Mouse (Mus musculus): Measurements from ENCODE around the gene Gprc5c.

Gprc5c gene

DNA sequence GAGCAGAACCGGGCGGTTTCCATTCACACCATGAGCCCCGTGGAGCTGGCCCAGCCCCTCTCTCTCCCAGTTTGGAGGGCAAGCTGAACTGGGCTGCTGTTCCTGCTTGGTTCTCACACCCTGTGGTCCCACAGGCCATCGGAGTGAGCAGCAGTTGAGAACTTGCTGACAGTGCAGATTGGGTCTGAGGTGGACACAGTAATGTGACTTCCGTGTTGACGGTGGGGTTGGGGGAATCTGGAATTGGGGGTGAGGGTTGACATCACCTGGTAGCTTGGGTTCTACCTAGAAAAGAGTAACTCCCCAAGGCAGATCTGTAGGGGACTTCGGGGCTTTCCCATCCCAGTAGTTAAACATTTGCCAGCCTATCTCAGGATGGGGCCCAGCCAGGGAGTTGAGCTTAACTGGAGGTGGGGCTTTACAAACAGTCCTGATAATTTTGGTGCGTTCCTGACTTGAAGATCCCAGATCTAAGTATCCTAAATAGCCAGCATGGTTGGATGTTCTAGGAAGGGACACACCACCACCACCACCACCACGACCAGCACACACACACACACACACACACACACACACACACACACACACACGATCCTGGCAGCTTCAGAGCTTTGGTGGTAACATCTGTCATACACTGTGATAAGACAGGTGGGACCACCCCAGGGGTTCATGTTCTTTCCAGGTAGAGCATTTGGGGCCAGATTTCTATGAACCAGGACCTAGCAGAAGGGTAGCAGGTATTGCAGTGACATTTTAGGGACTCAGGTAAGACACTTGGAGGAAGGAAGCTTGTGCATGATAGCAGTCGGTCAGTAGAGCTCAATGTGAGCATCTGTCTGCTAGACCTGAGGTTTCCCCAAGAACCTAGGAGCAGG, 16.6 kb downstream of the Gprc5c start:
- DNase-seq (ENCODE audit: low read depth, low spot score): no peak

DNA sequence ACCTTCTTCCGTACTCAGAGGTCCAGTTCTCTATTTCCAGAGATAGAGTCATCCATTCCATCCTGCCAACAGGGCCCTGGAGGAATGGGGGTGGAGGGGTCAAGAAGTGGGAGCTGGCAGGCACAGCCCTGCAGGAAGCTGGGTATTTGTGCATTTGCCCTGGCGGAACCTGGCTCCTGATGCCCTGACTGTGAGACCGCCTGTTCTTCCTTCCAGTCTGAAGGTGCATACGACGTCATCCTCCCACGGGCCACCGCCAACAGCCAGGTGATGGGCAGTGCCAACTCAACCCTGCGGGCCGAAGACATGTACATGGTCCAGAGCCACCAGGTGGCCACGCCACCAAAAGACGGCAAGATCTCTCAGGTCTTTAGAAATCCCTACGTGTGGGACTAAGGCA, 17.3 kb downstream of the Gprc5c start:
- DNase-seq (ENCODE audit: low read depth, low spot score): no peak

DNA sequence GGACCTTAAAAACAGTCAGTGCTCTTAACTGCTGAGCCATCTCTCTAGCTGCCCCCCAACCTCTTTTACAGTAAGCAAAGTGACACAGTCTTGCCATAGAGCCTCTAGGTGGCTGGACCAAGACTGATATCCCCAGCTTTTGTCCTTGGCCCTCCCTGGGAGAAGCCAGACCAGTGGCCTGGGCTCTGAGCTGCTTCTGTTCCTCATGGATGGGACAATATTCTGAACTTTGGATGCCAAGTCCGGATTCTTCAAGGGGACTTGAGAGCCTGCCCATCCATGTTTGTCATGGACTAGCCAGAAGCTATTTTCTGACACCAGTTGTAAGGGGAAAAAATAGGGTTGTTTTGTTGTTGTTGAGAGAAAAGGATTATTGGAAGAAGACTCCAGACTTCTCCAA, 18.8 kb downstream of the Gprc5c start:
- no peak for DNase-seq (ENCODE audit: low read depth, low spot score)

DNA sequence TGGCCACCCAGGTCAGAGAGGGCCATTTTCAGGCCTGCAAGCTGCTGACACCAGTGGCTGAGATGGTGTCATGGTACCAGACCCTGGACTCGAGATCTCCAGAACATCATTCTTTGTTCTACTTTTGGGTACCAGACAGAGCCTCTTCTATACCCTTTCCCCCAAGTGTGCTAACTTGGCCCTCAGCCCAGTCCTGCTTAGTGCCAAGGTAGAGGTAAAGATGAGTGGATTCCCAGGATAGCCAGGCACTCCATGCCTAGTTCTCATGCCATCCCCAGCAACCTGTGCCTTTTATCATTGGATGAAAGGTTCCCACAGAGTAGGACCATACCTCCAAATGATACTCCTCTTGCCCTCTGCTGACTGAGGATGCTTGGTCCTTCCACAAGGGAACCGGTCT, 20.6 kb downstream of the Gprc5c start:
- DNase-seq (ENCODE audit: low read depth, low spot score): no peak

DNA sequence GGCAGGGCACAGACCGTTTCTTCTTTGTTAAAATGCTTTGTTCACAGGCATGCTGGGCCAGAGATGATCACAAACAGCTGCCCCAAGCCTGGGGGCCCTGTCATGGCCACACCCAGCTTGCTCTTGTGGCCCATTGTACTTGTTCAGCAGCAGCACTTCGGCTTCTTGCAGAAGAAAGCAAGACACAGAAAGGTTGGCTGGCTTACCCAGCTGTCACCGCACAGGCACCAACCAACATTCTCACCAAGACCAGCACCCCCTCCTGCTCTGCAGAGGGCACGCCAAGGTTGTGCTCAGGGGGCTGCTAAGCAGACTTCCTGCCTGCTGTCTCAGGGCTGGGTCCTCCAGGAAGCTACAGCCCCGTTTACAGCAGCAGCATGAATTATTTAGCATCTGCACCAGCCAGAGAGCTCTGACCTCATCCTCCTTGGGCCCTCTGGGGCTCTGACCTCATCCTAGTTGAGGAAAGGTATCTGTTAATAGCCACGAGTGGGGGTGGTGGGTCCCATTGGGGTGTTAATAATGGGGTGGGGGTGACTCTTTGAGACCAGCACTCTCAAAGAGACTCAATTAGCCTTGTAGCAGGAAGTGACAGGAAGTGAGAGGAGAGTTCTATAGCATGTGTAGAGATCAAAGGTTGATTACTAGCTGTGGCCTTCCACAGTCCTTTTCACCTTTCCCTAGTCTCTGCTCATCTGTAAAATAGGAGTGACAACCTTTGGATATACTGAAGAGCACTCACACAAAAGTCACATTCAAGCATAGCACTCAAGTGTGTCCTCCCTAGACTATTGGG, 22.3 kb downstream of the Gprc5c start:
- no peak for DNase-seq (ENCODE audit: low read depth, low spot score)

DNA sequence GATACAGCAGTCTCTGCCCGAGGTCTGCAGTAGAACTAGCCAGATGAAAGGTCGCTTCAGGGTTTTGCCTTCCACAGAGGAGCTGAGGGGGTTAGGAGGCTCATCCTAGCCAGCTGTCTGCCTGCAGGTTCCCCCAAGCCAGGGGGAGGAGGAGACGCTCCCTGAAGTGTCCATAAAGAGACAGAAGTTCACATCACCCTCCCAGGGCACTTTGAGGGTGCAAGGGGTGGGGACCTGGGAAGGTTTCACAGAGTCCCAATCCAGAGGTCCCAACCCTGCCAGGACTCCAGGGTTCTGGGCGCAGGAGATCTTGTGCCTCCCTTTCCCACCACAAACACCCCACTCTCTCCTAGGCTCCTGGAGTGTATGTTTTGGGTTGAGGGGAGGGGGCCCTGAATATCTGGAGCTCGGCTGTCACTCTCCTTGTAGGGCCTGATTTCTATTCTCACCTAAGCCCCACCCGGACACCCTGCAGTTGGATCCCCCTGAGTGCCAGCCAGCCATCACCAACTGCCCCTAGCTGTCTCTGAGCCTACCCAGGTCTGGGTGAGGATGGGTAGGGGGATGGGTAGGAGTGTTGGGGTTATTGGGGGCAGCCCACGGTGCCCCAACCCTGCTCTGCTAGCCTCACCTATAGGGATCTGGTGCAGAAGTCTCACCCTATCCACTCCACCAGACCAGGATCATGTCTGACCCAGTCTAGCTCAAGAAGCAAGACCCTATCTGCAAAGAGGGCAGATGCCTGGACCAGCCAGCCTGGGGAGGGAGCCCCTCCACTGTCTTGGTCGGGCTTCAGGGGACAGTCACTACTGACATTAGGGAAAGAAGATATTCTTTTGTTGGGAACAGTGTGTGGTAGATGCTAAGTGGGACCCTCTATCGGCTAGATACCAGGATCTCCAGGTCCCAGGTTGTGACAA, 23.5 kb downstream of the Gprc5c start:
- DNase-seq (ENCODE audit: low read depth, low spot score): no peak

DNA sequence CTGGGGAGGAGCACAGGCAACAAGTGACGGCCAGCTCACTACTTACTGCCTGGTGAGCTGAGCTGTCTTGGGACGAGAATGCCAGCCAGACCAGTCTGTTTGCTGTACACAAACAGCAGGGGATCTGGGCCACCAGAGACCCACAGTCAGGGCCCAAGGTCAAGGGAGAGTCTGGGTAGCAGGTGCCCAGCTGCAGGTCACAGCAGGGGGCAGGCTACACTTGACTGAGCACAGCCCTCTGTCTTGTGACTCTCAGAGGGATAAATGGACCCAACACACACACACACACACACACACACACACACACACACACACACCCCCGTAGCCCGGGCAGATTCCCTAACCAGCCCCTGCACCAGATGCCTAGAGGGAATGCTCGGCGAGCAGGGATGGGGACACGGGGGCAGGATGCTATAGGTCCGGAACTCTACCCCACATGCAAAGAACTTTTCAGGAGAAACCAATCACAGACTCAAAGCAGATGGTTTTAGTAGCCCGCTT, 24.4 kb downstream of the Gprc5c start:
- no peak for DNase-seq (ENCODE audit: low read depth, low spot score)

DNA sequence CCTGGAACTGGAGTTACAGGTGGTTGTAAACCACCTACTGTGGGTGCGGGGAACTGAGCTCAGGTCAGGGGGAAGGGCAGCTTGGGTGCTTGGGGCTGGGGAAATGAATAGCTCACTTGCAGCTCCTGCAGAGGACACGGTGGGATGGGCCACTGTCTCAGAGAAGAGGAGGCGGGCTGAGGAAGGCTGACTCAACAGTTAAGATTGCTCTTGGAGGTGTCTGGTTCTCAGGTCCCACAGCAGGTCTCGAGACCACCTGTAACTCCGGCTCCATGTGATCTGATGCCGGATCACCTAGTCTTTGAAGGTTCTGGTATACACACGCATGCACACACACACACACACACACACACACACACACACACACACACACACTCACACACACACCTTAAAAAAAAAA, 25.2 kb downstream of the Gprc5c start:
- DNase-seq (ENCODE audit: low read depth, low spot score): no peak

DNA sequence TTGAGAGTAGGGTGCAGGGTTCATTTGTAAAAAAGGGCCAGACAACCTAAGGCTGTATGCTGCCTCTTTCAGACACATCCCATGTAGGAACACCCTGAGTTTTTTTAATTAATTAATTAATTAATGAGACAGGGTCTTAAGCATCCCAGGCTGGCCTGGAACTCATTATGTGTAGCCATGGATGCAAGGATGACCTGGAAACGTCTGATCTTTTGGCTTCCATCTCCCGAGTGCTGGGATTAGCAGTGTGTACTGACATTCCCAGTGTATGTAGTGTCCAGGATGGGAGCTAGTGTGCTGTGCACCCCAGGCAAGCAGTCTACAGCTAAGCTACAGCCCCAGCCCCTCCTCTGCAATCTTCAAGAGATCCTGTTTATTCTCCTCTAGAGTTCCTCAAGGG, 25.7 kb downstream of the Gprc5c start:
- no peak for DNase-seq (ENCODE audit: low read depth, low spot score)

DNA sequence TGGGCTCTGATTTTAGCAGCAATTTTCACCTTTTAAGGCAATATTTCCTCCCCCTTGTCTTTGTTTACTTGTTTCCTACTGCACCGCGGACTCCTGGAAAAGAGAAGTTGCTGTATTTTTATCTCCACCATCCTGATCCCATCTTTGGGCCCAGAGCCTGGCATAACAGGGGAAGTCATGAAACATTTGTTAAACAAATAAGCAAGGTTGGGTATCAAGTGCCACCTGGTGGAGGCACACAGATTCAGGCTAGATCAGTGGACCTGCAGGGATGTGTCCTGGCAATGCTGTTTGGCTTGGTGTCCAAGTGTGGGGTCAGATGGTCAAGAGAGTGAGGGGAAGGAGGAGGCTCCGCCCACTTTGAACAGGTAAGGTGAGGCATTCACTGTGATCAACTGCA, 26.2 kb downstream of the Gprc5c start:
- DNase-seq (ENCODE audit: low read depth, low spot score): no peak

DNA sequence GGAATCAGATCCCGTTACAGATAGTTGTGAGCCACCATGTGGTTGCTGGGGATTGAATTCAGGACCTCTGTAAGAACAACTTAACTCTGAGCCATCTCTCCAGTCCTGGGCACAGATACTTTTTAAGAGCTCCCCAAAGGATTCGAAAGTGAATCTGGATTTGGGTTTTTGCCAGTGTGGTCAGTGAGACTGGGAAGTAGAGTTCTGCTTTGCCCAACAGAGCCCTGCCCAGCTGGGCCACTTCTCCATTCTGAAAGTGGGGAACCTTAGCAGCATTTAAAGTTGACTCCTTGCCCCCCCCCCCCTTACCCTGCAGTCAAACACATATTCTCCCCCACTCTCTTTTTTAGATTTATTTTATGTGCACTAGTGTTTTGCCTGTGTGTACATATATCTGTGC, 28.7 kb downstream of the Gprc5c start:
- no peak for DNase-seq (ENCODE audit: low read depth, low spot score)

DNA sequence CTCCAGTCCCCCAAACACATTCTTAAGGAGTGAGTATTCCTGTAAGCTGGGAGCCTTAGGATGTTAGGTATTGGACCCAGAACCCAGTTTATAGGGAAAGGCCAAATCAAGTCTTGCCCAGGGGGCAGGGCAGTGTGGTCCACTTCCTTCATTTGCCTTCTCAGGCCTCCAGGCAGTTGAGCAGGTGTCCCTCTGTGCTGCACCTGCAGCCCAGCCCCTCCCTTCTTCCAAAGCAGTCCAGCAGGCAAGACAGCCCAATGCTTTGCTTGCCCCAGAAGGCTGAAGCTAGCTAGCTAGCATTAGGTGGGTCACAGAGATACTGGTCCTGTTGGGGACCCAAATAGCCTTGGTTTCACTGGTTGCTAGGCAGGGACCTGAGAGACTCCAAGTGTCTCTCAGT, 29.2 kb downstream of the Gprc5c start:
- no peak for DNase-seq (ENCODE audit: low read depth, low spot score)

DNA sequence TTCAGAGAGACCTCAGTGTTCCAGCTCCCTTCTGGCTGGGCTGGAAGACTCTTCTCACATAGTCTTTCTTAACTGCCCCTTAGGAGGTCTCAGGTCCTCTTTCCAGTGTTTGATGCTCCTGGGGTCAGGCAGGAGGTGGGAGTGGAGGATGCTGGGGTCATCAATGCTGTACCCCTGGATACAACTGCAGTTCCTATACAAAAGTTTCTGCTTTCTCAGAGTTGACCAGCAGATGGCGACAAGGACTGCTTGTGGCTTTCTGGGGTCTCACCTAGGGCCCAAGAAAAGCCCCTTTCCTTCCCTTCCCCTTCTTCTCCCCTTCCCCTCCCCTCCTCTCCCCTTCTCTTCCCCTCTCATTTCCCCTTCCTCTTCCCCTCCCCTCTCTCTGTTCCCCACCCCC, 29.6 kb downstream of the Gprc5c start:
- DNase-seq (ENCODE audit: low read depth, low spot score): no peak

DNA sequence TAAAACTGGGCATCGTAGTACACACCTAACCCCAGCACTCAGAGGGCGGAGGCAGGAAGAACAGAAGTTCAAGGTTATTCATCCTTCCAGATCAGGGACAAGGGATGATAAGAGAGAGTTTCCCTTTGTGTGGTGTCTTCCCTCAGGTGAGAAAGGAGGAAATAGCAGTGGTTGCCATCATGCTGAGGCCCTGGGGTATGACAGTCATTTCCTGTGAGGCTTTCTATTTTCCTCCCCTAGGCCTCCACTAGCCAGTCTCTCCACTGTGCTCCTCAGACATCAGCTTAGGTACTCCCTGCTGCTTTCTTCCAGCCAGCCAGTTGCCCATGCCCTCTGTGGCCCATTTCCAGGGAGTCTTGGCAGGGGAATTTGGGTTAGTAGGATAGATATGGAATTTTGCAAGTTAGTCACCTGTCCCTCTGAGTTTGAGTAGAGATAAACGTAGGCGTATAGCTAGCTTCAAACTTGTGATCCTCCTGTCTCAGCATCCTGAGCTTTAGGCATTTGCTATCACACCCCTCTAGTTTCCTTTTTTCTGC, 32.4 kb downstream of the Gprc5c start:
- no peak for DNase-seq (ENCODE audit: low read depth, low spot score)

DNA sequence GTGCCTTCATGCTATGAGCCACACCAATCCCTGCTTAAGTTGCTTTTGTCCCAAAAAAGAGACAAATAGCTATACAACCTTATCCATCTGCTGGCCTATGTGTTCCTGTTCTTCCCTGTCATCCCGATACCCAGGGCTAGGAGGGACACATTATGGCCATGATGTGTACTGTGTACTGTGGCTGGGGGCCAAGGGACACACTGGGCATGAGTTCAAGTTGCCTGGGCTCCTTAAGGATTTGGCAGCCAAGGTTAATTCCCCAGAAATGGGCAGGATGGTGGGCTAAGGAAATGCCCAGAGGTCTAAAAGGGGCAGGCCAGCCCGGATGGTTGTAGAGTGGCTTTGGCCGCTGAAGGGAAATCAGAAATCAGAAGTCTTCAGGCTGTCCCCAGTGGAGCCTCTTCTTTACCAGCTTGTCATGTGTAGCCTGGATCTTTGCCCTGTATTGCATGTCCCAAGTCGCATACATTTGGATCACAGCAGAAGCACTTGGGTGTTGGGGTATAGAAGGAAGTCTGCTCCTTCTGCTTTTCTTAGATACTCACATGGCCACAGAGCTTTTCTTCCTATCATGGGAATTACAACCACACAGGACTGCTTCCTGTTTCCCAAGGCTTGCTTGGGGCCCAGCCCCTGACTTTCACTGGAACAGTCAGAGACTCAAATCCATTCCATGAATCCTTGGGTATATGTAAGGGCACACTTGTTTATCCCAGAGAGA, 33.6 kb downstream of the Gprc5c start:
- DNase-seq (ENCODE audit: low read depth, low spot score): no peak

DNA sequence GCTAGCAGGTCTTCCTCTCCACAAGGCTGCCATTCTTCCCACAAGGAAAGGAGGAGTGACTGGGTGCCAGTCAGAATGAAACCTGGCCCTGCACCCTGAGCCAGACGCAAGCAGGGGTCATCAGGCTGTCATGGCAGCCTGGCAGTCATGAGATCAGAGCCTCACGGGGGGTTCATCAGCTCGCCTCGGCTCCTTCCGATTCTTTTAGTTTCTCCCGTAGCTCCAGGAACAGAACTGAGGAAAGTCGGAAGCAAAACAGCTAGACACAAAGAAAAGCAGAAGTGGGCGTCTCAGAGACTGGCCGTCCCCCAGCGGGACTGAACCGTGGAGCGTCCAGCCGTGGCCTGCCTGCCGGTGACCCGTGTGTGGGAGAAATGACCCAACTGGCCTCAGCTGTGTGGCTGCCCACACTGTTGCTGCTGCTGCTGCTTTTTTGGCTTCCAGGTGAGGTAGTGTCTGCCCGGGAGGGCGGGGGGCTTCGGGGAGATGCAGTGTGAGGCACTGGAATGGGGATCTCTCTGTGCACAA, 39.1 kb downstream of the Gprc5c start, which contains the start of gene Cd300a:
Gene Cd300a (plus strand): TSS at position 51 of the 528 bp plus-strand sequence.
- no peak for DNase-seq (ENCODE audit: low read depth, low spot score)

DNA sequence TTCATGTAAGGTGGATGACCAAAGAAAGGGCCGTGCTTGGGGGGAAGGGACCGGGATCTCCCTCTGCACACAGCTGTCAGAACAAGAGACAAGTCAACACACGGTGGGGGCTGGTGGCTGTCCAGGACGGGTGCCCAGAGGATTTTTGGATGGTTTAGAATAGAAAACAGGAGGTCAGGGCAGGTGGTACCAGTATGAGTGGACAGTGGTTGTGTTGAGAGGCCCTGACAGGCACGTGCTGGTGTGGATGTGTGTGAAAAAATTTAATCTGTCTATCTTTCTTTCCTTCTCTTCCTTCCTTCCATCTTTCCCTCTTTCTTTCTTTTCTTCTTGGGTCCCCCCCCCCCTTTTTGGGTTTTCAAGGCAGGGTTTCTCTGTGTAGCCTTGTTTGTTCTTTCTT, 39.6 kb downstream of the Gprc5c start:
- DNase-seq (ENCODE audit: low read depth, low spot score): no peak

DNA sequence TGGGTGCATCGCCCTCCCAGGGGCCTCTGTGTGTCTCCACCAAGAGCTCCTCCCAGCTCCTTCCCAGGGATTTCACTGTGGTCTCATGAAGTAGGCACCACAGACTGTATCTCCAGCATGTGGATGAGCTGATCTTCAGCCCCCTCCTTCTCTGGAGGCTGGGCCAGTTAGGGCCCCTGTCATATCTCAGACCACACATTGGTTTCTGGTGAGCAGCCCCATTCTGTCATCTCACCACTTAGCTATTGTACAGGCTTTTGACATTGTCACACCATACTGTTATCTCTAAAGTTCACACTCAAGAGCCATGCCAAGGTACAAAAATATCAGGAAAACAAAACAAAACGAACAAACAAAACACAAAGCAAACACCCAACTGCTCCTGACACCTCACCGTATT, 45.1 kb downstream of the Gprc5c start:
- no peak for DNase-seq (ENCODE audit: low read depth, low spot score)

DNA sequence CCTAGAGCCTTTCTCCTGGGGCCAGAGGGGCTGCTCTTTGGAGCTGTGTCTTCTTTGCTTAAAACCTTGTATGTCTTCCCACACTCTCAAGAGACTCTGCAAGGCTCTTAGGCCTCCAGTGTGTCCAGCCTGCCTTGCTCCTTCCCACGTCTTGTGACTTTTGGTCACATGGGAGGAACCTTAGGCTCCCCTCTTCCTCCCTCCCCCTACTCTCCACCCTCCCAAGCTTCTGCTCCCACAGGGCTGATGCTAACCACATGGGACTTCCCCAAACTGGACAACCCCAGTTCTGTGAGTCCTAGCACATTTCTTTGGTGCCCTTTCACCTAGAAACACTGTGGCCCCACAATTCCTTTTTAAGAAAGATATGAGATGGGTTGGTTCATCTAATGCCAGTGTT, 47.1 kb downstream of the Gprc5c start:
- DNase-seq (ENCODE audit: low read depth, low spot score): no peak

DNA sequence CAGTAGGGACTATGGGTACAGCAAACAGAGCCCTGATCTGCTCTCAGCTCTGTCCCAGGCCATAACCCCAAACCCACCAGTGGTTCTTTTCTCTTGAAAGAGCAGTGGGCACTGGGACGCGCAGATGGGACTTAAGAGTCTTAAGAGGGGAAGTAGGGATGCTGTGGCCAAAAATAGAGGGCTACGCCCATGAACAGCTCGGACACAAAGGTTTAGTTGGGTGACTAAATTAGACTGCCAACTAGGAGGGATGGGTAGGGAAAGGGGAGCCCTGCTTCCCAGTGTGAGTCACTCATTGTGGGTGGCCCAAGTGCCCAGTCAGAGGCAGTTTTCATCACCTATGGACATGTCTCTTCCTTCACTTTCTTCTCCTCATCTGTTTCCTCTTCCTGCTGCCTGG, 52.3 kb downstream of the Gprc5c start:
- DNase-seq (ENCODE audit: low read depth, low spot score): no peak
